Mouse (Mus musculus) thymus, postnatal 36 days (tissue): Measurements from ENCODE around the gene Lgi1.
A peak's percentile ranks its signal among the peaks of the same experiment; 100 is the strongest.

Source experiments
- DNase-seq, 2 experiments: peaks; one replicate each; pipeline ENCODE4 v3.0.0; 2022; ENCODE audit warnings: mixed read lengths in 2 of 2

The Lgi1 gene

DNA sequence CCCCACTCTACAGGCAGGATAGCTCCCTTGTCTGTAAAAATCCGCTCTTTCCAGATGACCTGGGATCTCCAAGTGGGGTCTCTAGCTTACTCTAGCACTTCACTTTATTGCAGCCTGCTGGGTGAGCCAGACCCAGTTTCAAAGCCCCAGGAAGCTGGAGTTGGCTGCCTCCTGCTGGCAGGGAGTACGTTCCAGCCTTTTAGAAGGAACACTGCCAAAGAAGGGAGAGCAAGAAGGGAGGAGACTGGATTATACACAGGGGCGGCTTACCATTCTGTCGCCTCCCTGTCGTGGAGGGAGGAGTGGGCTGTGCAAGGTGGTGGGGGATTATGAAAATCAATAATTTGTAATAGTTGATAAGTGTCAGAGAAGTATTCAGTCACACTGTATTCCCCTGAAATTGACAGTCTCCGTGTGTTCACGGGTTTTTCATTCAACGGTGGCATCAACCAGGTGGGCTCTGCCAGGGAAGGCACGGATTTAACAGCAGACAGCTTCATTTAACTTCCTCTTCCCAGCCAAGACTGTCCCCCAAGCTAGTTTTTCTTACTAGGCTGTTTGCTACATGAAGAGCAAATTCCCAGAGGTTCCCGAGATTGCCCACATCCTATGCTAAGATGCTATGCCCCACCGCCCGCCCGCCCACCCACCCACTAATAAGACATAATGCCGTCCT, 369 bp upstream of the Lgi1 start:
- DNase-seq: no peak

DNA sequence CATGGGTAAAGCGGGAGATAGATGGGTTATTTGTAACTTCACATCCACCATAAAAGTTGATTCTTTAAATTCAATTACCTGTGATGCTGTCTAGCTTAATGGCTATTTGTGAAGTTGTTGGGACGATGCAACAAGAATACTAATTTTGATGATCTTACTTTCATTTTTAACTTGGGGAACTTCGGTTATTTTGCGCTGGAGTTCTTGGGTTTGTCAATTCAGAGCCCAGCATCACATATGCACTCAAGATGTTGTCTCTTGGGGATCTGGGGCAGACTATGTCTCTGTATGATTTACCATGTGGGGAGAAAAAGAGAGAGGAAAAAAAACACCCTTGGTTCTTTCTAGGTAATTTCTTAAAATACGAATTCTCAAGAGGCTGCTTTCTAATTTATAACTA, 1.4 kb downstream of the Lgi1 start:
- no peak for DNase-seq

DNA sequence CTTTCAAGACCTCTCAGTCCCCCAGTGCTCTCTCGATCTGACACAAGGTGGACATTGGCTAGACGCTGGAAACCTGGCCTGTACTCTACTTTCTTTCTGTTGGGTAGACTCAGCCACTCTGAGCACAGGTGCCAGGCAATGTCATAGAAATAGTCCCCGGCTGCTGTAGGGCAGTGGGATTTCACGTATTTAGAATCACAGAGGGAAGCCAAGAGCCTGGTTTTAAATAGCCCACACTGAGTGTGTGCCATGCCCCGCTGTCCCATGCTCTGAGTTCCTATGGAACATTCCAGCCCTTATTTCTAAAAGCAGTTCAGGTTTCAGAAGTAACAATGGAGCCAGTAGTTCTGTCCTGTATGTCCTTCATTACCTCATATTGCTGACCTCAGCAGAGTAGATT, 3.1 kb downstream of the Lgi1 start:
- DNase-seq: no peak

DNA sequence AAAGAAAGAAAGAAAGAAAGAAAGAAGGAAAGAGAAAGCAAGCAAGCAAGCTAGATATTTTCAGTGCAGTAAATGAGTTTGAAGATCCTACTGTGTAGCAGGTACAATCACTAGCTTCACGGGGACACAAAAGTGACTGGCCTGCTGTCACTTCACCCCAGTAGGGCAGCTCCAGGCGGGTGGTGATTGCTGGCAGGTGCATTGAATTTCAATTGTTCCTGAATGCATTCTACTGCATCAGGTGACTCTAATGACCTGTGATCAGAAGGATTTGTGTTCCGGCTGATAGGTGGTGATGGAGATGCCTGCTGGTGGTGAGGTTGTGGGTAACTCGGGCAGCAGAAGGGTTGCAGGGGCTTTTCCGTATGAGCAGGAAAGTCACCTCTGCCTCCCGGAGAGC, 6.7 kb downstream of the Lgi1 start:
- no peak for DNase-seq

DNA sequence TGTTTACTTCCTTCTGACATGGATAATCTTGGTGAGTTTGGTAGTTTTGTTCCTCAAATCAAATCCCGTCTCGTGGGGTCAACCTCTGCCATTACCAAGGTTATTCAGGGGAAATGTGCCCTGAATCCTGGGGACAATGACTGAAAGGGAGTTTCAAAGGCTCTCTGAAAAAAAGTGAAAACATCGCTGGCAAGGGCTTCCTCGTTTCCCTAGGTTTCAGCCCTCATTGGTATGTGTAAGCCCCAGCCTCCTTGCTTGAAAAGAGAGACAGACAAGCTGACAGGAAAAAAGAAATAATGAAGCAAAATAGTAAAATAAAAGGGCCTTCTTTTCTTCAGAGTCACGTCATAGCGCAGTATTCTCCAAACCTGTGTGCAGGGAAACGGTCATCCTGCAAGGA, 9.5 kb downstream of the Lgi1 start:
- DNase-seq: no peak

DNA sequence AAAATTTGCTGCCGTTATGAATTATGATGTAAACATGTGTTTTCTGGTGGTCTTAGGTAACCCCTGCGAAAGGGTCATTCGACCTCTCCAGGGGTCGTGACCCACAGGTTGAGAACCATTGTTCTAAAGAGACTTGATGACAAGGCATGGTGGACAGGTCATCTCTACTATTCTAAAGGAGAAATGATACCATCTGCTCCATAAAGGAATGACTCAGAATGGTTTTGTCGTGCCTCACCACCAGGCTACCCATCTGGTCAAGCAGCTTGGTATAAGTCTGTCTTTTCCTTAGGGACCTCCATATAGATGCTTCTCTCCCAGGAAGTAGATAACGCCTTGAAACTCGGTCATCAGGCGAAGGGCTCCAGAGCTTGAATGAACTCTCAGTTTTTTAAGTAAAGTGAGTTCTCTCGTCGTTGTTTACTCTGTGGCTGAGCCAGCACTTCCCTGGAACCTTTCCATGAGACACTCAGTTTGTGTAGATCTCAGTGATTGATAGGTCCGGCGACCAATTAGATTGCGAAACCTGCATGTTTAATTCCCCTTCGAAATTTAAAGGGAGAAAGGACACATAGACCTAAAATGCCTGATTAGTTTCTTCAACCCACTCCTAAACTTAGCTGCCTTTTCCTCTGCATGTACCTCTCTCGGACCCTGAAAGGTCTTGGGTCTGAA, 10.5 kb downstream of the Lgi1 start:
- DNase-seq: no peak

DNA sequence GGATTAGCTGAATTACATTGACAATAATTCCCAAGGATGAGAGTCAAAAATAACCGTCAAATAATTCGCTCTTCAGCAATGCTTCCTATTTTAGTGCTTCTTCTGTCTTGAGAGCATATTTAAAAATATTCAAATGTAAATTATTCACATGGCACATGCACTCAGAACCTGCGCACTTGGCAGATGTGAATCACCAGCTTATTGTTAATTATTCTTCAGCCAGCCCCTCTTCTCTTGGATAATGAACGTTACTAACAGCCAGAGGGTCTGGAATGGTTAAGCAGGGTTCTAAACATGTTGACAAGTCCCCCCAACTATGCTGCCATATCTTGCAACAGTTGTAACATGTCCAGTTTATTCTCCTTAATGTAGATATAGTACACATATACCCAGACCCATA, 11.9 kb downstream of the Lgi1 start:
- no peak for DNase-seq

DNA sequence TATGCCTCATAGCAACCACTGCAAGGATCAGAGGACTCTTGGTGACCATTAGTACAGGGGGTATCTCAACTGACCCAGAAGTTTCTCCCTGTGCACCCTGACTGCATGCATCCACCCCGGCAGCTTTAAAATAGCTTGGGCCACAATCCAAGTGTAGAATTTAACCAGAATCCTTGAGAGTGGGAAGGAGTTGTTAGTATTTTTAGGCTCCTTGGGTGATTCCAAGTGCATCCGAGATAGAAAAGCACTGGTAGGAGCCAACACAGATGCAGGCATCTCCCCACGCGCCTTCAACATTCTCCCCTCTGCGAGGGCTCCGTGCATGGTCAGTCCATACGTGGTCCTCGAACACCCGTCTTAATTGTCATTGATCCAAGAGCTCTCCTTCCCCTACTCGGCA, 15.9 kb downstream of the Lgi1 start:
- DNase-seq: no peak

DNA sequence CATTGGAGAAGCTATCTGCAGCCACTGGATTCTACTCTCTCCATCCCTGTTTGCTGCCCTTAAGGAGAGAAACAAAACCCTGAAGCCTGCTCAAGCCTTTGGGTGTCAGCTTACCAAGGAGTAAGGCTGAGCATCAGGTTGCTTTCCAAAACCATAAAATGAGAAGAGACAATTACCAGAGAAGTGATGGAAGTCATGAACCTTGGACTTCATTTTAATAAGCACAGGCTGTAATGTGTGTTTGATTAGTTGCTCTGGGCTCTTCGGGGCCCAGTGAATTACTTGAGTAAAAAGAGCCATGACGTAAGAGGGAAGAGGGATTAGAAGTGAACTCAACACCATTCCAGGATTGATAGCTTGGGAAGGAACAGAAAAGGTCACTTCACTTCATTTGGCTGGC, 18.1 kb downstream of the Lgi1 start:
- DNase-seq: no peak

DNA sequence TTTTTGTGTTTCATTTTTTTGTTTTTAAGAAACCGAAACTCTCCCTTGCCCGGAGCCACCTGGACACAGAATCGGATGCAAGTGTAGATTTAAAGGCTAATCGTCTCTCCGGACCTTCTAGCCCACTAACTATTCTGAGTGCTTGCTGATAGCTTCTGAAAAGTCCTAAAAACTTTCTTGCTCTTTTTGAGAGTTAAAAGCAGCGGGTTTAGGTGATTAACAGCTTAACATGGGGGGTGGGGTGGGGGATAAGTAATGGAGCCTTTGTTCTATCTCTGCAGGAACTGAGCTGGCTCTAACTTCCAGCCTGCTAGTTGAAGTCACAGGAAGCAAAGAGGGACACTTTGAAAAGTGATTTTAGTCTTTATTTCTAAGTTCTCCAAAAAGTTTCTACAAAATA, 24.2 kb downstream of the Lgi1 start:
- no peak for DNase-seq

DNA sequence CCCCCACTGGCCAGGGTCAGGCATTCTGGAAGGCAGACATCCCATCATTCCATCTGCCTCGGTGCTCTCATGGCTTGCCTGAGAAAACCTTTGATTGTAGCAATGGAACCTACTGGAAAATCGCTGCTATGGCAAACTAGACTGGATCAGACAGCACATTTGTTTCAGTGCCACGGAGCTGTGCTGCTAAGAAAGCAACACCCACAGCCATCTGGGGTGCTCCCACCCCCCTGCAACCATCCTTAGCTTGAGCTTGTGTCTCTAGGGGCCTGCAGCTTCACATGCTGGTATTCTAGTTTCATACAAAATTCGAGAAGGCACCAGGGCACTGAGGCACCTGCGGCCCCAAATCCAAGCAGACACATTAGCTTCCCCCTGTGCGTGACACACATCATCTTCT, 27.1 kb downstream of the Lgi1 start:
- DNase-seq: no peak

DNA sequence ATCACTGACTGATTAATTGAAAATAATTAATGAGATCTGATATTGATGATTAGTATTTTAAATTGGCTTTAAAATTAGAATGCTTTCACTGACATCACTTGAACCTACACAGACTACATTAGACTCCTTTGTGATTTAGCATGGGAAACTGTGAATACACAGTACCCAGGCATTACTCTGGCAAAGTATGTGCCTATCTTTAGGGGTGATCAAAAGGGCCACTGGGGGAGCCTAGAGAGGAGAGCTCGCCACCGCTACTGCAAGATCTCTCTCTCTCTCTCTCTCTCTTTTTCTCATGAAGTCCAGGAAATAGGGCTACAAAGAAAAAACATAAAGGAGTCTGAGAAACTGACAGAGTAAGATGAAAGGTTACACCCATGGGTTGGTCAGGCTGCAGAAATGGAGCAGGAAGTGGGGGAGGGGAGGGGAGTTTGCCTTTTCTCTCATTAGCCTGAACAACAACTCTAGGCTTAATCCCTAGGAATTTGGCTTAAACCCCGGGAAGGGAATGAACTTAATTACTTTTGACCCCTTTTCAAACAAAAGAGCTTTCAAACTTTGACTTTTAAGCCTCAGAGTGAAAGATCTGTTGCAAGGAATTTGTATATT, 33.8 kb downstream of the Lgi1 start:
- DNase-seq: peak; percentile 3 to 10

DNA sequence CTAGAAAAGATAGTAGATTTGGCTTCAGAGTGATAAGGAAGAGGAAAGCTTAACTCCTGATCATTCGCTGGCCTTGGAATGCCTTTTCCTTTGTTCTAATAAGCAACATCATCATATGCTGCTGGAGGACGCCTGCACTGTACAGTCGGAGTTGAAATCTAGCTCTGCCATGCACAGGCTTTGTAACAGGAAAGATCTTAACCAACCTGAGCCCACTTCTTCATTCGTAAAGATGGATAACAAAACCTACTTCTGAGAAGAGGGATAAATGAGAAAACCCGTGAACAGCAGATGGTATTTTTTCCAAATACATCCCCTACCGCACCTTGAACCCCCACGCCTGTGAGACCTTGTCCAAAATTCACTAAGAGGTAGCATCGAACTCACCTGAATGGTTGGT, 43.8 kb downstream of the Lgi1 start:
- no peak for DNase-seq

DNA sequence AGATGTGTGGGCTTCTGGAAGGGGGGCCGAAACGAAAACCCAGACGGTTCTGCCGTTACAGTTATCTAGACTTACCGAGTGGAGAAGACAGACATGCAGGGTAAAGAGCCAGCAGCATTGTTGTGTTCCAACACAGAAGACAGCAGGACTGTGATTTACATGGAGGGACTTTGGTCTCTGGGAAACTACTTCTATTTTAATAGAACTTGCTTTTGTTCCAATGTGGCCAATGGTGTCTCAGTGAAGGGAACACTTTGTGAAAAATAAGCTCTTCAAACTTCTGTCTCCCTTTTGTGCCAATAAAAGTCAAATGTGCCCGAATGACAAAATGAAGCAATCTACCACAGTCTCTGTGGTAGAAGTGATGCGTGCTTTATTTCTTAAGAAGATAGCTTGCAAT, 50.8 kb downstream of the Lgi1 start:
- DNase-seq: no peak

DNA sequence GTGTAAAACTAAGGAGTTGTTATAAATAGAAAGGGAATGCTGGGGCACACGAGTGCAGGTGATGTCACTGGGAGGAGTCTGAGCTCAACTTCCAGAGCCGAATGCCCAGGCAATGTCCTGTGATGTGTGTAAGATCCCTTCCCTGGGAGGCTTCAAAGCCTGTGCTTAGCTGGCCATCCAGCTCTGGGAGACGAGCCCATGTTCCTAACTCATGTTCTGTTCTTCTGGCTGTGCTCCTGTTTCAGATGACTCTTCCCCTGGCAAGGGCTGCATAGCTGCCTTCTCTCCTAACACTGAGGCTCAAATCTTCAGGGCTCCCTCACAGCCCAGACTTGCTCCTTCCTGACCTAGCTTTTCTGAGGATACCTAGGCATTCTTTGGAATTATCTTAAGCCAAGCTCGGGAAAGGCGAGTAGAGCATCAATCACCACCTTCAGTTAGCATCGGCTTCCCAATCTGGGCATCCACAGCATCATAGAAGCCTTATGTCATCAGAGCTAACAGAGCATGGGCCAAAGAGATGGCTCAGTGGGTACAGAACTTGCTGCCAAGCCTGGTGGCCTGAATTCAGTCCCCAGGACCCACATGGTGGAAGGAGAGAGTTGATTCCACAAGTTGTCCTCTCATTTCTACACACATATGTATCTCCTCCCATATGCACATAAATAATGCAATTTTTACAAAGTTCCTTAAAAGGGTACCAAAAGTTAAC, 52.4 kb downstream of the Lgi1 start:
- no peak for DNase-seq

DNA sequence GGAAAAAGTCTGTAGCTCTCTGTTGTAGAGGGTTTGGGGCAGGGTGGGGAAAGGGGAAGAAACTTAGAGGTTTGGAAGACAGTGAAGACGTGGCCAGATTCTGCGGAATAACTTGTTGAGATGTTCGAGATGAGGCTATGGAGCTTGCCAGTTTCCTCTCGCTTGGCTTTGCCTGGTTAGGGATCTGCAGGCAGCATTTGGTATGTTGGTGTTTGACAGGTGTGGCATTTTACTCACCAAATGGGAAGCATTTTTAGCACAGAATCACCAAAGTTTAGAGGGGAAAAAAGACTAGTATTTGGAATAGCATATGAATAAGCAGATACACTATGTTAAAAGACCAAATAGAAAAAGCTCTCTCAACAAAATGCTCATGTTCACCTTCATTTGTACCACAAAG, 54.0 kb downstream of the Lgi1 start:
- no peak for DNase-seq

DNA sequence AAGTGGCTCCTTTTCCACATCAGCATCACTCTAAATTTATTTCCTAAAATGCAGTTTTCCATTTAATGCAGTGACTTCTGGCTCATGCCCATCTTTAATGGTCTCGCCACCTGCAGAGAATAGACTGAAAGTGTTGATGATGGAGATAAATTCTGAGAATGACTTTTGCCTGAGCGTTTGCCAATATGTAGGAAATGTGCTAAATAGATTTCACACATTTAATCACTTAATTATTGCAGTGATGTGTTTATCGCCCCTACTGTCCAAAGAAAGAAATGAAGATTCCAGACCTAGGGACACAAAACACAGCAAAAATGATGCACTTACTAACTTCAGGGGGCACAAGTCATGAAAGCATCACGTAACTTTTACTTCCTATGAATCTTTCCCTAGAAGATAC, 54.8 kb downstream of the Lgi1 start:
- no peak for DNase-seq

DNA sequence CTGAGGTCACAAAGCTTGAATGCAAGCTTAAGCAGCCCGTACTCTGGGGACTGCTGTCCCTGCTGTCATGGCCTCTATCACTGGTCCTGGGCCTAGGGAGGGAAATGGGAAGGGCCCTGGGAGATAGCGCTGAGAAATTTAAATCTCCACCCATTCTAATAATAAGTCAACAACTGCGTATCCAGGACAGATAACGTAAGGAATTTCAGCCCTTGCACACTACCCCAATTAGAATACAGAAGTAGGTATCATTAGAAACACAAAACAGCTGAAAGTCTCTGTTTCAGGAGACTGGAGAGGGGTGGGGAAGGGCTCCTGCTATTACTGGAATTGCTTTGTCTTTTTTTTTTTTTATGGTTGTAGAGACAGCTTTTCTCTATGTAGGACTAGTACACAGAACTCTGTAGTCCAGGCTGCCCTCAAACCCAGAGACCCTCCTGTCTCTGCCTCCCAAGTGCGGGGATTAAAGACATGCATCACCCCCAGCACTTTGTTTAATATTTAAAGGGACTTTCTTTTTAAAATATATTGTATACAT, 56.4 kb downstream of the Lgi1 start:
- no peak for DNase-seq

DNA sequence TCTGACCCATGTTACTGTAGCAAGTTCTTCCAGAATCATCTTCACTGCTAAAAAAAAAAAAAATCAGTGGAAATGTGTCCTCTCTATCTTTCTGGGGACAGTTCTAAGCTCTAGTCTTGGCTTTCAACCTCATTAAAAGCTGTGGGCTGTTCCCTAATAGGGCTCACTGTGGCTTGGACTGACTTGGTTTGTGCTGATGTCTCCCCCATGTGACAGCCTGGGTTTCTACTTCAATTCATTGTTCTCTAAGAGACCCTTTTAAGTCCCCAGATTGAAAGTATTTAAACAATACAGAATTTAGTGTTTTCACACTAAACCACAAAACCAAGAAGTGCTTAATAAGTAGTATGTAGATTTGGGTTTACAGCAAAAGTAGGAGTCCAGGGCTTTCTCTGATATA, 59.4 kb downstream of the Lgi1 start:
- no peak for DNase-seq

DNA sequence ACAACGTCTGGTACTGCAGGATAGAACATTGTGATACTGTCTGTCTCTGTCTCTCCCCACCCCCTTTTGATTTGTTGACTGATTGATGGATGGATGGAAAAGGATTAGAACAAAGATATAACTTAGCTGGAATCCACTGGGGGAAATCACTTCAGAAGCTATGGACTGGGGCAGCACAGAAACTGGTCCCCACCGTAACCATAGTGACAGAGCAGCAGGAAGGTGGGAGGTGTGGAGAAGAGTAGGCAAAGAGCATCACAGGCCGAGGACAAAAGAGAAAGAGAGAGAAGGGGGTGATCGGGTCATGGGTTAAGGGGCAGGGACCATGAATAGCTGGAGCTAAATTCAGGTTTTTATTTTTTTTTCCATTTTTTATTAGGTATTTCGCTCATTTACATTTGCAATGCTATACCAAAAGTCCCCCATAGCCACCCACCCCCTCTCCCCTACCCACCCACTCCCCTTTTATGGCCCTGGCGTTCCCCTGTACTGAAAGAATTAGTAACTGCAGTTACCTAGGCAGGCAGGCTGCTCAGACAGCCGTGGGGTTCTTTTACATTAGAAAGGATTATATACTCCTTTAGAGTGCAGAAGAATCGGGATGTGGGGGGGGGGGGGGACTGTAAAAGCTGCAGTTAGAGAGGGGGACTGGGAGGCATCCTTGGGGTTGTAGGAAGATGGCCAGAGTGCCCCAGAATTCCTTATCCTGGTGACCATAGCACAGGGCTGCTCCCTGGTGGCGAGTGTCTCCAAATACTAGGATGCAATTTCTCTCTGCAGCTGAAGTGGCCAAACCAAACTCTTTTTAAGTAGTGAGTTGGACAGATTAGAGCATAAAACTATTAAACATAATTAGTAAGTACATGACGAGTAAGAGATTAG, 60.1 kb downstream of the Lgi1 start:
- no peak for DNase-seq

DNA sequence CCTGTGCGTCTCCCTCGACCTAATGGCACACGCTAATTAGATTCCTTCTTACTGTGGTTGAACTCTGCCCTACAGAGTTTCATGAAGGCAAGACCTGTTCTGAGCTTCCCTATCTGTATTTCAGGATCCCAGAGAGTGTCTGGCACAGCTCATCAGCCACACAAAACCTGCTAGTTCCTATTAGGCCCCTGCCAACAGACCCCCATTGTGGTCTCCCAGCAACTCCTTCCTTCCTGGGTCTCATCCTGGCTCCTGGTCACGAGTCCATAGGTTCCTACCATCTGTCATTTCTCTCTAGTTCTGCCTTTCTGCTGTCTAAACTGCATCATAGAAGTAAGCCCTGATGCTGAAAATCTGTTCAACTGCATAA, 60.7 kb downstream of the Lgi1 start:
- no peak for DNase-seq

DNA sequence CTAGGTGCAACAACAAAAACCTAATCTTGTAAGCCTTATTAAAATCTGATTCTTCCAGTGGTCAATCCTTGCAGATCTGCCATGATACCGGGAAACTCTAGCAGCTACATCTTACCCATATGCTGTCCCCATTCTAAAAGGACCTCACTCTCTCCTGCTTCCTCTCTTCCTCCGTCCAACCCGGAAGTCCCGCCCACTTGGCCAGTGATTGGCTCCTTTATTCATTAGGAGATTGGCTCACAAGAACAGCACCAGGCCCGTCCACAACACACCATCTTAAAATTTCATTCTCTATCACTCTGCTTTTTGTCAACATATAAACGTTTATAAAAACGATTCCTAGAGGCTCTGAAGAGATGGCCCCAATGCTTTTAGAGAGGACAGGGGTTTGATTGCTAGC, 61.5 kb downstream of the Lgi1 start:
- no peak for DNase-seq

DNA sequence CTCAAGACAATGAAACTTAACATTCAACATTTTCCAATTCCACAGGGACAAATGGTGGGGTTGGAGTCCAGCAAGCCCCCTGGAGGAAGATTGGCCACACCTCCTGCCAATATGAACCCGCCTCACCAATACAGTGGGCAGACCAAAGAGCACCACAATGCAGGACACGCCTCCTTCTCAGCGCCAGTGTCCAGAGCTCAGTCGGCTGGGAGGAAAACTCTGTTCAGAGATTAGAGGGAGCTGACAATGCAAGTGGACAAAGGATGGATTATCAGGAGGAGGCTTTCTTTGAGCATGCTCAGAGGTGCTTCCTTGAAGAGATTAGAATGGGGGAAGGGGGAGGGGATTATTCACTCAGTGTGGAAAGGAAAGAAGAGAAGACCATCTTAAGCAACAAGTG, 62.7 kb downstream of the Lgi1 start:
- no peak for DNase-seq
